Mouse (Mus musculus): ENCODE data around the gene Ccdc125. TPM values are rescaled to one million over a fixed set of nuclear protein-coding genes. Genes with fewer than 3 reads are reported as not detected.
"Not testable (repeated sequence)": the region's sequence is repeated elsewhere in the genome, so short reads cannot be mapped to it uniquely, and the experiment has no call there.

Gene Ccdc125
- polyA plus RNA-seq, 1 experiment from 2014 or later, result 1.4 TPM

GRCm38 (mm10) chr13:100698866-100699265 is 29.3 kb downstream of the Ccdc125 start:
- WGBS, result 95% methylated on average over 10 of the region's 10 CpGs
- Histone ChIP-seq H3K4me2 (ENCODE audit: low read length) (no peak overlapping the region), H3K4me3 (ENCODE audit: low read depth, low read length) (no peak overlapping the region), H3K27ac (ENCODE audit: low read depth, low read length) (no peak overlapping the region), H3K9ac (ENCODE audit: low read length) (no peak overlapping the region), H3K4me1 (ENCODE audit: control insufficient read depth, insufficient read depth, low read length) (no peaks in the 10 kb centered on the region), H3K9me3 (replicated peaks; ENCODE audit: control insufficient read depth, low read length) (no peaks in the 10 kb centered on the region), H3K36me3 (ENCODE audit: control insufficient read depth, insufficient read depth, low read length) (peaks cover 52% of the 10 kb centered on the region), H3K27me3 (replicated peaks; ENCODE audit: control insufficient read depth, insufficient read depth, low read length) (no peaks in the 10 kb centered on the region)
- DNase-seq (ENCODE audit: low spot score) (no peak), ATAC-seq (no peak)

GRCm38 (mm10) chr13:100703468-100703867 is 34.0 kb downstream of the Ccdc125 start:
- DNase-seq (ENCODE audit: low spot score), result no peak

GRCm38 (mm10) chr13:100706206-100706605 is 36.7 kb downstream of the Ccdc125 start:
- DNase-seq (ENCODE audit: low spot score) (no peak), ATAC-seq (no peak)
- whole genome bisulfite sequencing, result 96% methylated on average over 7 of the region's 7 CpGs

More at GRCm38 (mm10) chr13:100703468-100703867, 34.0 kb downstream of the Ccdc125 start:
- no peak for ATAC-seq
- Histone ChIP-seq H3K4me1 (ENCODE audit: control insufficient read depth, insufficient read depth, low read length) (no peaks in the 10 kb centered on the region), H3K4me3 (ENCODE audit: low read depth, low read length) (no peak overlapping the region), H3K27me3 (replicated peaks; ENCODE audit: control insufficient read depth, insufficient read depth, low read length) (no peaks in the 10 kb centered on the region), H3K27ac (ENCODE audit: low read depth, low read length) (no peak overlapping the region), H3K9me3 (replicated peaks; ENCODE audit: control insufficient read depth, low read length) (no peaks in the 10 kb centered on the region), H3K36me3 (ENCODE audit: control insufficient read depth, insufficient read depth, low read length) (peaks cover 81% of the 10 kb centered on the region), H3K9ac (ENCODE audit: low read length) (no peak overlapping the region), H3K4me2 (ENCODE audit: low read length) (no peak overlapping the region)
- WGBS, result 91% methylated on average over 2 of the region's 2 CpGs

GRCm38 (mm10) chr13:100715467-100715866 is 46.0 kb downstream of the Ccdc125 start:
- Histone ChIP-seq H3K9ac (ENCODE audit: low read length) (no peak overlapping the region), H3K36me3 (ENCODE audit: control insufficient read depth, insufficient read depth, low read length) (peaks cover 72% of the 10 kb centered on the region), H3K4me2 (ENCODE audit: low read length) (no peak overlapping the region), H3K4me3 (ENCODE audit: low read depth, low read length) (no peak overlapping the region), H3K27me3 (replicated peaks; ENCODE audit: control insufficient read depth, insufficient read depth, low read length) (no peaks in the 10 kb centered on the region), H3K4me1 (ENCODE audit: control insufficient read depth, insufficient read depth, low read length) (no peaks in the 10 kb centered on the region), H3K27ac (ENCODE audit: low read depth, low read length) (no peak overlapping the region), H3K9me3 (replicated peaks; ENCODE audit: control insufficient read depth, low read length) (no peaks in the 10 kb centered on the region)
- 97% methylated on average over 6 of the region's 6 CpGs for WGBS
- DNase-seq (ENCODE audit: low spot score) (no peak), ATAC-seq (no peak)

More at GRCm38 (mm10) chr13:100706206-100706605, 36.7 kb downstream of the Ccdc125 start:
- peaks cover 89% of the 10 kb centered on the region for H3K36me3 ChIP-seq (ENCODE audit: control insufficient read depth, insufficient read depth, low read length)
- no peak overlapping the region for H3K4me3 ChIP-seq (ENCODE audit: low read depth, low read length)
- H3K4me2 ChIP-seq (ENCODE audit: low read length), result no peak overlapping the region
- no peaks in the 10 kb centered on the region for H3K9me3 ChIP-seq (replicated peaks; ENCODE audit: control insufficient read depth, low read length)
- H3K27me3 ChIP-seq (replicated peaks; ENCODE audit: control insufficient read depth, insufficient read depth, low read length), result no peaks in the 10 kb centered on the region
- H3K27ac ChIP-seq (ENCODE audit: low read depth, low read length), result no peak overlapping the region
- no peak overlapping the region for H3K9ac ChIP-seq (ENCODE audit: low read length)
- H3K4me1 ChIP-seq (ENCODE audit: control insufficient read depth, insufficient read depth, low read length), result no peaks in the 10 kb centered on the region

GRCm38 (mm10) chr13:100721656-100722055 is 52.1 kb downstream of the Ccdc125 start:
- DNase-seq (ENCODE audit: low spot score), result no peak
- no peak overlapping the region for H3K4me2 ChIP-seq (ENCODE audit: low read length)

GRCm38 (mm10) chr13:100724051-100724754 is 54.7 kb downstream of the Ccdc125 start:
- ATAC-seq (peak; percentile 46; the same call in 1 of the 2 replicates), DNase-seq (ENCODE audit: low spot score) (peak; percentile 47)
- Histone ChIP-seq H3K4me3 (ENCODE audit: low read depth, low read length) (no peak overlapping the region), H3K27ac (ENCODE audit: low read depth, low read length) (no peak overlapping the region), H3K4me2 (ENCODE audit: low read length) (no peak overlapping the region), H3K27me3 (replicated peaks; ENCODE audit: control insufficient read depth, insufficient read depth, low read length) (no peaks in the 10 kb centered on the region), H3K9me3 (replicated peaks; ENCODE audit: control insufficient read depth, low read length) (no peaks in the 10 kb centered on the region), H3K36me3 (ENCODE audit: control insufficient read depth, insufficient read depth, low read length) (peaks cover 32% of the 10 kb centered on the region), H3K4me1 (ENCODE audit: control insufficient read depth, insufficient read depth, low read length) (peaks cover 2% of the 10 kb centered on the region; the same call in 1 of the 2 replicates), H3K9ac (ENCODE audit: low read length) (no peak overlapping the region)
- 63% methylated on average over 7 of the region's 7 CpGs for WGBS

More at GRCm38 (mm10) chr13:100721656-100722055, 52.1 kb downstream of the Ccdc125 start:
- no peaks in the 10 kb centered on the region for H3K9me3 ChIP-seq (replicated peaks; ENCODE audit: control insufficient read depth, low read length)
- H3K4me3 ChIP-seq (ENCODE audit: low read depth, low read length), result no peak overlapping the region
- H3K27ac ChIP-seq (ENCODE audit: low read depth, low read length), result no peak overlapping the region
- no peak overlapping the region for H3K9ac ChIP-seq (ENCODE audit: low read length)
- no peaks in the 10 kb centered on the region for H3K27me3 ChIP-seq (replicated peaks; ENCODE audit: control insufficient read depth, insufficient read depth, low read length)
- H3K36me3 ChIP-seq (ENCODE audit: control insufficient read depth, insufficient read depth, low read length), result peaks cover 46% of the 10 kb centered on the region
- no peak for ATAC-seq
- H3K4me1 ChIP-seq (ENCODE audit: control insufficient read depth, insufficient read depth, low read length), result no peaks in the 10 kb centered on the region
- 92% methylated on average over 5 of the region's 5 CpGs for WGBS

- no peak overlapping the region for H3K9ac ChIP-seq (ENCODE audit: low read length)
- no peaks in the 10 kb centered on the region for H3K9me3 ChIP-seq (replicated peaks; ENCODE audit: control insufficient read depth, low read length)
- H3K36me3 ChIP-seq (ENCODE audit: control insufficient read depth, insufficient read depth, low read length), result peaks cover 27% of the 10 kb centered on the region
- DNase-seq (ENCODE audit: low spot score) (no peak), ATAC-seq (no peak)
- no peak overlapping the region for H3K4me2 ChIP-seq (ENCODE audit: low read length)
- H3K4me3 ChIP-seq (ENCODE audit: low read depth, low read length), result no peak overlapping the region
- 92% methylated on average over 10 of the region's 10 CpGs for WGBS
- peaks cover 8% of the 10 kb centered on the region; the same call in 1 of the 2 replicates for H3K4me1 ChIP-seq (ENCODE audit: control insufficient read depth, insufficient read depth, low read length)
- no peaks in the 10 kb centered on the region for H3K27me3 ChIP-seq (replicated peaks; ENCODE audit: control insufficient read depth, insufficient read depth, low read length)
- H3K27ac ChIP-seq (ENCODE audit: low read depth, low read length), result no peak overlapping the region
Observed at GRCm38 (mm10) chr13:100725194-100725593, 55.7 kb downstream of the Ccdc125 start.

GRCm38 (mm10) chr13:100728086-100728485 is 58.6 kb downstream of the Ccdc125 start:
- Histone ChIP-seq H3K36me3 (ENCODE audit: control insufficient read depth, insufficient read depth, low read length) (peaks cover 8% of the 10 kb centered on the region; the same call in 1 of the 2 replicates), H3K27ac (ENCODE audit: low read depth, low read length) (no peak overlapping the region), H3K4me1 (ENCODE audit: control insufficient read depth, insufficient read depth, low read length) (peaks cover 8% of the 10 kb centered on the region; the same call in 1 of the 2 replicates), H3K4me2 (ENCODE audit: low read length) (no peak overlapping the region), H3K9me3 (replicated peaks; ENCODE audit: control insufficient read depth, low read length) (no peaks in the 10 kb centered on the region), H3K4me3 (ENCODE audit: low read depth, low read length) (no peak overlapping the region), H3K27me3 (replicated peaks; ENCODE audit: control insufficient read depth, insufficient read depth, low read length) (no peaks in the 10 kb centered on the region), H3K9ac (ENCODE audit: low read length) (no peak overlapping the region)
- no peak for DNase-seq (ENCODE audit: low spot score)
- ATAC-seq, result no peak
- 95% methylated on average over 5 of the region's 5 CpGs for WGBS

GRCm38 (mm10) chr13:100728530-100728929 is 59.0 kb downstream of the Ccdc125 start:
- H3K4me3 ChIP-seq (ENCODE audit: low read depth, low read length); H3K27ac ChIP-seq (ENCODE audit: low read depth, low read length); H3K4me1 ChIP-seq (ENCODE audit: control insufficient read depth, insufficient read depth, low read length); H3K27me3 ChIP-seq (replicated peaks; ENCODE audit: control insufficient read depth, insufficient read depth, low read length); H3K36me3 ChIP-seq (ENCODE audit: control insufficient read depth, insufficient read depth, low read length); DNase-seq (ENCODE audit: low spot score); H3K4me2 ChIP-seq (ENCODE audit: low read length); H3K9ac ChIP-seq (ENCODE audit: low read length); ATAC-seq; H3K9me3 ChIP-seq (replicated peaks; ENCODE audit: control insufficient read depth, low read length): not testable (repeated sequence)
- 87% methylated on average over 4 of the region's 4 CpGs for WGBS
